In genomic region chr12:36317036-36317819, GRCm38 (mm10) we compare ENCODE assay signal across 8 mouse cellular contexts. TPM values are rescaled to one million over a fixed set of nuclear protein-coding genes. Genes with fewer than 3 reads are reported as not detected.
DNase-seq lines count a peak whose midpoint lies in the region; ATAC-seq and TF ChIP-seq lines count a peak whose summit lies in the region.

No protein-coding gene starts in this region.

- peak overlapping the region; percentile 73 for H3K9ac ChIP-seq in heart, adult 2 months (ENCODE audit: low read depth, low read length)
- H3K9ac ChIP-seq in lung, embryonic 14.5 days, result peak overlapping the region; percentile 49
- H3K9ac ChIP-seq in neural tube, embryonic 15.5 days (replicated peaks), result peak overlapping the region; percentile 47

- no peak for TF ChIP-seq CTCF in heart, adult 2 months (IDR thresholded peaks at IDR 0.05)
- peak; percentile 28 for TF ChIP-seq CTCF in lung, embryonic 14.5 days (IDR thresholded peaks at IDR 0.05; ENCODE audit: low read depth)

- no peaks in the 10 kb centered on the region for H3K4me1 ChIP-seq in heart, adult 2 months (ENCODE audit: control insufficient read depth, insufficient read depth, low read length)
- 0 out of 2 replicates have a peak, but pooled peaks cover 2% of the 10 kb centered on the region for H3K4me1 ChIP-seq in lung, embryonic 14.5 days (ENCODE audit: insufficient read depth)
- H3K4me1 ChIP-seq in neural tube, embryonic 15.5 days, result peaks cover 13% of the 10 kb centered on the region

- peak; percentile 36 for DNase-seq in urinary bladder, postnatal 14 days (ENCODE audit: low spot score)
- no peak for DNase-seq in urinary bladder, postnatal 10 days (ENCODE audit: low spot score)
- peak; percentile 30 for DNase-seq in heart, adult 2 months
- DNase-seq in kidney, adult 11 months, result peak; percentile 33
- peak; percentile 75 for DNase-seq in lung, embryonic 14.5 days
- DNase-seq in thymus, postnatal 0 days (ENCODE audit: low spot score), result peak; percentile 32

- H3K27ac ChIP-seq in heart, adult 2 months, result no peak overlapping the region
- no peak overlapping the region for H3K27ac ChIP-seq in lung, embryonic 14.5 days (ENCODE audit: low read depth)
- 0 out of 2 replicates have a peak overlapping the region, but pooled peaks have one; percentile 2 for H3K27ac ChIP-seq in neural tube, embryonic 15.5 days (replicated peaks)

- 0 out of 2 replicates have a peak, but pooled peaks cover 1% of the 10 kb centered on the region for H3K27me3 ChIP-seq in heart, adult 2 months (ENCODE audit: control insufficient read depth, insufficient read depth, low read length)
- no peaks in the 10 kb centered on the region for H3K27me3 ChIP-seq in lung, embryonic 14.5 days (ENCODE audit: insufficient read depth, low read length)
- no peaks in the 10 kb centered on the region; the same call in 1 of the 2 replicates for H3K27me3 ChIP-seq in neural tube, embryonic 15.5 days (replicated peaks)

- H3K79me2 ChIP-seq in heart, adult 2 months (replicated peaks; ENCODE audit: control insufficient read depth, insufficient read depth, low read length), result no peaks in the 10 kb centered on the region

- peak overlapping the region; percentile 36 for H3K4me3 ChIP-seq in heart, adult 2 months
- peak overlapping the region; percentile 49 for H3K4me3 ChIP-seq in lung, embryonic 14.5 days (ENCODE audit: low read depth, low read length)
- H3K4me3 ChIP-seq in neural tube, embryonic 15.5 days (replicated peaks), result peak overlapping the region; percentile 54

- peak overlapping the region; percentile 90 for H3K4me2 ChIP-seq in lung, embryonic 14.5 days
- H3K4me2 ChIP-seq in neural tube, embryonic 15.5 days, result peak overlapping the region; percentile 94

- intact Hi-C loops in heart, adult 2 months (cut with DNase I), result loop anchor here (5.0 kb wide), 1 partner anchor 35 kb away; no protein-coding TSS in a partner anchor

- no peaks in the 10 kb centered on the region for H3K9me3 ChIP-seq in lung, embryonic 14.5 days (ENCODE audit: low read depth, low read length)
- H3K9me3 ChIP-seq in neural tube, embryonic 15.5 days (replicated peaks), result no peaks in the 10 kb centered on the region

- no peak for TF ChIP-seq POLR2A in heart, adult 2 months (IDR thresholded peaks at IDR 0.05; ENCODE audit: insufficient read depth, low read depth, low read length)

- TF ChIP-seq EP300 in heart, adult 2 months (IDR thresholded peaks at IDR 0.05; ENCODE audit: insufficient read depth, low read depth, low read length), result no peak

- H3K36me3 ChIP-seq in heart, adult 2 months (ENCODE audit: control insufficient read depth, insufficient read depth, low read length), result no peaks in the 10 kb centered on the region
- no peaks in the 10 kb centered on the region for H3K36me3 ChIP-seq in lung, embryonic 14.5 days (ENCODE audit: insufficient read depth)
- H3K36me3 ChIP-seq in neural tube, embryonic 15.5 days, result no peaks in the 10 kb centered on the region

- 5% methylated on average over 30 of the region's 30 CpGs for WGBS in heart, adult 2 months
- WGBS in lung, embryonic 14.5 days, result 3% methylated on average over 30 of the region's 30 CpGs
- 3% methylated on average over 30 of the region's 30 CpGs for WGBS in neural tube, embryonic 15.5 days

- ATAC-seq in common myeloid progenitor, adult 5-6 weeks (replicated peaks; ENCODE audit: low read depth, poor library complexity, severe bottlenecking), result peak; percentile 96
- peak; percentile 88 for ATAC-seq in lung, embryonic 14.5 days (ENCODE audit: insufficient read depth)
- peak; percentile 85 for ATAC-seq in neural tube, embryonic 15.5 days (ENCODE audit: low FRiP score)

RNA-seq across cellular contexts. Expression of gene Sostdc1, which starts 3.3 kb away (rescaled TPM):
- total RNA-seq in common myeloid progenitor, adult 5-6 weeks (2017), result not detected in 2 replicates
- total RNA-seq in heart, adult 2 months (2021), result under 1 TPM; 0.27 to 0.31 TPM
- 0.49 and 0.73 TPM in 2 replicates for polyA plus RNA-seq in heart, adult 2 months (2012; rRNA removed)
- 0.68 and 1.3 TPM in 2 replicates for polyA plus RNA-seq in lung, embryonic 14.5 days (2014; fragmentation: Nextera tagmentation; extraction: Ambion mirVana)
- 14.0 and 15.2 TPM in 2 replicates for polyA plus RNA-seq in neural tube, embryonic 15.5 days (2015; fragmentation: Nextera tagmentation; extraction: Ambion mirVana)
- polyA plus RNA-seq in thymus, postnatal 0 days (2015; fragmentation: Nextera tagmentation; extraction: Ambion mirVana), result 0.27 and 0.39 TPM in 2 replicates
